9 mouse cellular contexts compared by ENCODE assay signal in the genomic region with DNA sequence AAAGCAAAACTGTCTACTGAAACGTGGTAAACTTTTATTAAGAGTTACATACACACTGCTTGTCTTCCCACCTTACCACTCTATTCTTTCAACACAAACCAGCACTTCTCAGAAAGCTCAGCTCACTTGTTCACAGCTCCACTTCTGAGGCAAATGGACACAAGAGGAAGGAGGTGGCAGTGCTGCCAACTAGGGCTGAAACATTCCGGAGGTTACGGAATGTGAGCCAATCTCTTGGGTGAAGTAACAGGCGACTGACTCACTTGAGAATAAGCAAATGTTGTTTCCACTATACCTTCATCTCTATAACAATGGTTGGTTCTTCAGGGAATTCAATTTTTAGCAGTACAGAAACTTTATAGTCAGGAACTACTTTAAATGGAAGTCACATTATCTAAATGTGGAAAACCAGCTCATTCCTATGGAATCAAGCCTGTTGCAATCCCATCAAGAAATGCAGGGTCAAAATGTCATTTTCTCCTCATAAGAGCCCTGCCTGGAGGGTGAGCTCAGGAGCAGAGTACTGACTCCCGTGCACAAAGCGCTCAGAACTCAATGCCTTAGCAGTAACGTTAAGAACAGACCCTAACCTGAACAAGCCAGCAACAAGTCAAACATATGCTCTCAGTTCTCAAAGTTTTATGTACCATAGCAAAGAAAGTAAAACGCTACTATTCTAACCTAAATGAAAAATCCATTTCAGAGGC.
DNase-seq lines count a peak whose midpoint lies in the region; ATAC-seq lines count a peak whose summit lies in the region.
"Had no signal": no experiment of that assay in that cellular context is flagged by ENCODE, and none has a peak within 500 bp of the region (broad histone marks: within the 10 kb centered on the region; RNA-seq: fewer than 3 reads in every experiment).

No protein-coding gene starts in this region.

- peak; percentile 39 to 86 for DNase-seq in adrenal gland, adult (ENCODE audit: inconsistent age in 2 of 2, low spot score in 1 of 2)
- DNase-seq in adrenal gland, postnatal 4 days (ENCODE audit: low spot score in 2 of 2): no peak
- DNase-seq in urinary bladder, postnatal 14 days (ENCODE audit: low spot score): peak; percentile 40
- no peak for DNase-seq in urinary bladder, postnatal 4 days (ENCODE audit: low spot score in 2 of 2)
- DNase-seq in skeletal muscle tissue, adult 2 months (ENCODE audit: low read depth, low spot score): peak; percentile 40
- no peak for DNase-seq in frontal cortex, adult 2 months (ENCODE audit: extremely low spot score in 1 of 2, low spot score in 1 of 2)
- DNase-seq: layer of hippocampus, postnatal 36 days had no signal

- 0 out of 2 replicates have a peak, but pooled peaks cover 4% of the 10 kb centered on the region for H3K36me3 ChIP-seq in limb, embryonic 13.5 days

- no peak overlapping the region for H3K4me2 ChIP-seq in limb, embryonic 13.5 days (replicated peaks)

- peaks cover 31% of the 10 kb centered on the region for H3K4me1 ChIP-seq in limb, embryonic 13.5 days

- no peaks in the 10 kb centered on the region for H3K9me3 ChIP-seq in limb, embryonic 13.5 days

- ATAC-seq in limb, embryonic 13.5 days (ENCODE audit: low FRiP score, low read depth): peak; percentile 66
- no peak for ATAC-seq in erythroid progenitor cell, adult 5-6 weeks (replicated peaks; ENCODE audit: low FRiP score, poor library complexity, severe bottlenecking)

- WGBS in limb, embryonic 13.5 days: 36% methylated on average over 8 of the region's 8 CpGs

- no peaks in the 10 kb centered on the region for H3K27me3 ChIP-seq in limb, embryonic 13.5 days

- no peak overlapping the region for H3K4me3 ChIP-seq in limb, embryonic 13.5 days

- H3K27ac ChIP-seq in limb, embryonic 13.5 days: peak overlapping the region; percentile 12; the same call in 1 of the 2 replicates

- no peak overlapping the region for H3K9ac ChIP-seq in limb, embryonic 13.5 days

Comparison
In these comparisons a context has a peak if more than half of its experiments do, and no peak if none do; other contexts are left out.
1. DNase-seq: peak in adrenal gland, adult (2 of 2), urinary bladder, postnatal 14 days (single experiment) and skeletal muscle tissue, adult 2 months (single experiment); none in adrenal gland, postnatal 4 days (0 of 2), urinary bladder, postnatal 4 days (0 of 2) and frontal cortex, adult 2 months (0 of 2).